Mouse (Mus musculus): Measurements from ENCODE around the gene Vmn2r55. TPM values are rescaled to one million over a fixed set of nuclear protein-coding genes. Genes with fewer than 3 reads are reported as not detected.

Vmn2r55 gene
- total RNA-seq (2023): not detected

DNA sequence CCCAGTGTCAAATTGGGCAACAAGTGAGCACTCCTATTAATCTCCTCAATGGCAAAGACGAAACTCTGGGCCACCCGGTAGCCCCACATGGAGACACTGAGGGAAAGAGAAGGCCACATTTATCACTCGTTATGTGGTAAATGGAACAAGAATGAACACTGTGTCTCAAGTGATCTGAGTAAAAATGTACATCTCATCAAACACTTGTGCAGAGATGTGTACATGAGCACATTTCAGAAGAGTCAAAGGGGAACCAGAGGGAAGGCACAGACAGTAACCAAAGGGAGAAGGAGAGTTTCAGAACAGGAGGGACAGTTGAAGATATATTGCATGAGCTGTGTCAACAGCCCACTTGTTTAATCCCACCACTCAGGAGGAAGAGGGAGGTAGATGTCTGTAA is at the start of gene Vmn2r55:
Gene Vmn2r55 (minus strand): TSS at position 101 of the 400 bp plus-strand sequence.

DNA sequence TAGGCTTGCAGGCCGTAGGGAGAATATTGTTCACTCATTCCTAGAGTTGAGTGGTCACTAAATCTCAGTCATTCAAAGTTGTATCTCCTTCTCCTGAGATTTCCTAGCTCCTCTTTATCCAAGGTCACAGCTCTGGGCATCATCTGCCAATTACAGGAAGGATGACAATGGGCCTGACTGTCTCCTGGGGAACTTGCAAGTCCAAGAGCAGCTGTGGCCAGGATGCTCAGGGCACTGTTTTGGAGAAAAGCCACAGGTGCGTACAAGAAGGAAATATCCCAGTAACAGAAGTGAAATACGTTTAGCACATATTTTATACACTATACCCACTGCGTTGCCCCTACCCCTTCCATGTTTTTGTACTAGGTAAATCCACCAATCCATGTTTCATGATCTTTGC is 44.6 kb downstream of the Vmn2r55 start, which contains the start of gene Vmn2r54:
Gene Vmn2r54 (minus strand): TSS at position 101 of the 400 bp plus-strand sequence.

DNA sequence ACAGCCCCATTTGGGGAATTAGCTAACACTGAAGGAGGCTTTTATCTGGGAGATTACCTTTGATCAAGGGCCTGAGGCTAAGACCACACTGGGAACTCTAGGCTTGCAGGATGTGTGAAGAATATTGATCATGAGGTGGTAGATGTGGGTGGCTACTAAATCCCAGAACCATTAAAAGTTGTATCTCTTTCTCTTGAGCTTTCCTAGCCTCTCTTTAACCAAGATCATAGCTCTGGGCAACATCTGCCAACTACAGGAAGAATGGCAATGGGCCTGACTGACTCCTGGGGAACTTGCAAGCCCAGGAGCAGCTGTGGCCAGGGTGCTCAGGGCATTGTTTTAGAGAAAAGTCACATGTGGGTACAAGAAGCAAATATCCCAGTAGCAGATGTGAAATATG is 76.1 kb downstream of the Vmn2r55 start, which contains the start of gene Vmn2r53:
Gene Vmn2r53 (minus strand): TSS at position 101 of the 400 bp plus-strand sequence.

Other genes with a start within 250 kb of the Vmn2r55 start
- gene Zfp606, start 206.7 kb downstream of the Vmn2r55 start, total RNA-seq (2023): 1 to 10 TPM; 1.4 to 2.1 TPM
- gene 2900092C05Rik, start 172.5 kb downstream of the Vmn2r55 start, total RNA-seq (2023): not detected
- gene Vmn2r53, start 76.2 kb downstream of the Vmn2r55 start, total RNA-seq (2023): under 1 TPM; 0.04 TPM
- not detected for gene Vmn2r54, start 44.7 kb downstream of the Vmn2r55 start, total RNA-seq (2023)
- not detected for gene Vmn2r56, start 50.0 kb upstream of the Vmn2r55 start, total RNA-seq (2023)
- gene Zscan18, start 118.6 kb upstream of the Vmn2r55 start, total RNA-seq (2023): 1 to 10 TPM; 1.3 to 2.1 TPM
- 1 to 10 TPM; 3.9 to 4.4 TPM for gene Zfp329, start 133.9 kb upstream of the Vmn2r55 start, total RNA-seq (2023)
- 10 to 100 TPM; 23.4 to 24.6 TPM for gene Zfp110, start 149.8 kb upstream of the Vmn2r55 start, total RNA-seq (2023)
- gene Zfp128, start 196.2 kb upstream of the Vmn2r55 start, total RNA-seq (2023): 1 to 10 TPM; 1.2 to 1.4 TPM
- 1 to 10 TPM; 5.5 to 6.7 TPM for gene Zscan22, start 212.8 kb upstream of the Vmn2r55 start, total RNA-seq (2023)
- gene Rps5, start 237.3 kb upstream of the Vmn2r55 start, total RNA-seq (2023): 100 to 1,000 TPM; 779 to 842 TPM
- under 1 TPM; 0.33 to 0.40 TPM for gene Rnf225, start 242.4 kb upstream of the Vmn2r55 start, total RNA-seq (2023)

Measured in neutrophil, adult 83 days (primary cell).